Mouse (Mus musculus) heart, embryonic 15.5 days (tissue): ENCODE data around the gene Filip1l. TPM values are rescaled to one million over a fixed set of nuclear protein-coding genes. Genes with fewer than 3 reads are reported as not detected.

ENCODE experiments used
- ATAC-seq: fragments of 200-750 bp; cut with Nextera tagmentation; replicated peaks from 2 replicates; pipeline ENCODE4 v1.8.0; 2017; ENCODE audit warnings: low read depth, moderate TSS enrichment; ENCODE audit not compliant: insufficient number of reproducible peaks, insufficient read depth, low FRiP score
- H3K27ac ChIP-seq: fragments of 300-500 bp; sonication (generic); 2 replicates; pipeline ENCODE4 v1.5.1; 2015; ENCODE audit warnings: mild to moderate bottlenecking, inconsistent platforms
- H3K27me3 ChIP-seq: fragments of 300-500 bp; sonication (generic); 2 replicates; pipeline ENCODE4 v1.6.1; 2015; ENCODE audit warnings: inconsistent platforms
- H3K36me3 ChIP-seq: fragments of 300-500 bp; sonication (generic); 2 replicates; pipeline ENCODE4 v1.6.1; 2015; ENCODE audit warnings: mild to moderate bottlenecking, inconsistent platforms
- H3K4me1 ChIP-seq: fragments of 300-500 bp; sonication (generic); replicated peaks from 2 replicates; pipeline ENCODE4 v1.6.1; 2015; ENCODE audit warnings: inconsistent platforms
- H3K4me2 ChIP-seq: fragments of 300-500 bp; sonication (generic); 2 replicates; pipeline ENCODE4 v1.6.1; 2015; ENCODE audit warnings: inconsistent platforms, mild to moderate bottlenecking, moderate library complexity
- H3K4me3 ChIP-seq: fragments of 300-500 bp; sonication (generic); 2 replicates; pipeline ENCODE4 v1.5.1; 2015; ENCODE audit warnings: mild to moderate bottlenecking, inconsistent platforms
- H3K9ac ChIP-seq: fragments of 300-500 bp; sonication (generic); 2 replicates; pipeline ENCODE4 v1.6.1; 2015; ENCODE audit warnings: mild to moderate bottlenecking, inconsistent platforms
- H3K9me3 ChIP-seq: fragments of 300-500 bp; sonication (generic); replicated peaks from 2 replicates; pipeline ENCODE4 v1.6.1; 2016; ENCODE audit warnings: inconsistent platforms
- WGBS: fragments of 180-500 bp; shearing (Covaris S2); methylation state at CpG from one replicate; pipeline ENCODE4 v1.1.7; 2015; ENCODE audit warnings: mixed read lengths; 5-methylcytosine and 5-hydroxymethylcytosine counted together
- polyA plus RNA-seq: library from polyadenylated mRNA; unstranded; fragments of >200 nt; fragmentation: Nextera tagmentation; extraction: Ambion mirVana; gene quantifications from 2 replicates; pipeline ENCODE4 v1.2.1, GENCODE M21; 2015

Gene Filip1l
- polyA plus RNA-seq, 1 experiment from 2014 or later = 25.0 TPM

DNA sequence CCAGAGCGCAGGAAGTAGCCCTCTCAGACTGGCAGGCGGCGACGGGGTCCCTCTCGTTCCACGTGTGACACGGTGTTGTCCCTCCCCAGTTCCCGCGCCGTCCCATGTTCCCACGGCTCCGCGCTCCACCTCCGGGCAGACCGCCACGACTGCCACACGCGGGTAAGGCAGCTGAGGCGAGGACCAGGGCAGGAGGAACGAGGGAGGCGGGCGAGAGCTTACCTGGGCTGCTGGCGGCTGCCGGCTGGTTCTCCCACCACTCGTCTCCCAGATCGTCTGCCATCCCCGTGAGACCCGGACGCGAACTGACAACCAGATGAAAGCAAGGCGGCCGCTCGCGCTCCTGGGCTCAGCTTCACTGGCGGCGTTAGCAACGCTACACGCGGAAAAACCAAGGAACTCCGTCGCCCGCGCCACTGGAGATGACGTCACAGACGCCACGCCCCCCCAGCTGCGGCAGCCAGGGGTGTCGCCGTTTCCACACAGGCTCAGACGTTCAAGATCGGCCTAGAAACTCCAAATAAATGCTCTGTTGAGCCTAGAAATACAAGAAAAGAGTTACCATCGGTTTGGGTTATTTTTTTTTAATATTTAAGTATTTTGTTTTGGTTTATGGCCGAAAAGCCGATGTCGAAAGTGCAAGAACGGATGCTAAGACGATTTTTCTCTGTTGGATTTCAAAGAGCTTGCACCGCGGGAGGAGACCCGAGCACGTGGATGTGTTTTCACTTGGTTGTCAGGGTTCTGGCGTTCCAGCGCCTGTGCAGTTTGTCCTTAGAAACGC, 253.7 kb downstream of the Filip1l start, which contains the start of gene Cmss1:
Cmss1 (minus strand) TSS at position 421 of the 784 bp plus-strand sequence.
- Histone ChIP-seq H3K27me3 (no peaks in the 10 kb centered on the region), H3K27ac (peak within 1 kb of the TSS; percentile 71), H3K9ac (peak within 1 kb of the TSS; percentile 77), H3K4me2 (peak within 1 kb of the TSS; percentile 93), H3K9me3 (no peaks in the 10 kb centered on the region), H3K4me3 (peak within 1 kb of the TSS; percentile 100), H3K4me1 (peaks cover 4% of the 10 kb centered on the region), H3K36me3 (no peaks in the 10 kb centered on the region)
- ATAC-seq = peak; percentile 87
- WGBS = under 1% methylated on average over 64 of the region's 64 CpGs

DNA sequence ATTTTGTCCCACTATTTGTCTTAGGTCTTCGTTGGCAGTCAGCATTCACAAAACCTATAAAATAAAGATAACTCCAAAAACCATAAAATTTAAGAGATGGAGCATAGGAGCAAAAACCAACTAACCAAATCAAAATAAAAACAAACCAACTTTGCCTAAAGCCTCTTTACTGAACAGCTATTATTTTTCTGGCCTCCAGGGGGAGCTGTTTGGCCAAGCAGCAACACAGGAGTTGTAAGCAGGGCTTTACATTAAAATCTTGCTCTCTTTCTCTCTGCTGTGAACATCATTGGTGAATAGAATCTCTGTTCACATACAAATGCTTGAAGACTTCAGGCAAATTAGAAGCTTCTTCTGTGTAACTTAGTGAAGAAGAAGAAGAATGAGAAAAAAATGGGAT, 258.9 kb downstream of the Filip1l start:
- no peak overlapping the region for H3K27ac ChIP-seq
- WGBS = 2% methylated on average over 1 of the region's 1 CpGs
- no peaks in the 10 kb centered on the region for H3K9me3 ChIP-seq
- no peak for ATAC-seq
- peaks cover 4% of the 10 kb centered on the region for H3K4me1 ChIP-seq
- no peaks in the 10 kb centered on the region for H3K36me3 ChIP-seq
- no peak overlapping the region for H3K9ac ChIP-seq
- H3K27me3 ChIP-seq = no peaks in the 10 kb centered on the region
- H3K4me3 ChIP-seq = no peak overlapping the region
- H3K4me2 ChIP-seq = no peak overlapping the region

Other genes with a start within 250 kb of the Filip1l start
- gene Tomm70a, start 231.4 kb upstream of the Filip1l start, polyA plus RNA-seq = 36.4 and 38.5 TPM in 2 replicates
- gene Nit2, start 185.8 kb upstream of the Filip1l start, polyA plus RNA-seq = 45.8 and 49.5 TPM in 2 replicates
- 17.1 and 17.5 TPM in 2 replicates for gene Tbc1d23, start 121.6 kb upstream of the Filip1l start, polyA plus RNA-seq
- gene Tmem30c, start 60.2 kb upstream of the Filip1l start, polyA plus RNA-seq = not detected in 2 replicates